In genomic region chr4:154963190-154963836, GRCm38 (mm10) we compare ENCODE assay signal across 9 mouse cellular contexts. TPM values are rescaled to one million over a fixed set of nuclear protein-coding genes. Genes with fewer than 3 reads are reported as not detected.
A peak's percentile ranks its signal among the peaks of the same experiment; 100 is the strongest.
DNase-seq lines count a peak whose midpoint lies in the region; ATAC-seq and TF ChIP-seq lines count a peak whose summit lies in the region.
"Had no signal": no experiment of that assay in that cellular context is flagged by ENCODE, and none has a peak within 500 bp of the region (broad histone marks: within the 10 kb centered on the region; RNA-seq: fewer than 3 reads in every experiment).

No protein-coding gene starts in this region.

- no peak for TF ChIP-seq RAD21 in MEL (IDR thresholded peaks at IDR 0.05; ENCODE audit: low read depth, low read length)

- no peak for TF ChIP-seq EP300 in MEL (IDR thresholded peaks at IDR 0.05; ENCODE audit: low read depth in 1 of 2, low read length in 2 of 2)

- TF ChIP-seq POLR2A in MEL (IDR thresholded peaks at IDR 0.05; ENCODE audit: control insufficient read depth in 1 of 2, insufficient read depth in 1 of 2, low read depth in 1 of 2, low read length in 2 of 2, poor library complexity in 1 of 2) = no peak
- TF ChIP-seq POLR2A in small intestine, adult 2 months (IDR thresholded peaks at IDR 0.05; ENCODE audit: low read depth, low read length) = no peak

- ATAC-seq in kidney, embryonic 16.5 days (ENCODE audit: low FRiP score, low TSS enrichment) = peak; percentile 6; the same call in 1 of the 2 replicates
- no peak for ATAC-seq in embryonic facial prominence, embryonic 13.5 days (ENCODE audit: insufficient number of reproducible peaks, insufficient read depth, low FRiP score, low TSS enrichment, low read depth)
- no peak for ATAC-seq in limb, embryonic 13.5 days (ENCODE audit: low FRiP score, low read depth)

- peaks cover 45% of the 10 kb centered on the region for H3K4me1 ChIP-seq in kidney, embryonic 16.5 days (ENCODE audit: insufficient read depth, low read length)
- peaks cover 6 to 18% of the 10 kb centered on the region in 2 experiments; a peak in 3 of 4 replicates for H3K4me1 ChIP-seq in MEL (ENCODE audit: control insufficient read depth in 1 of 2, insufficient read depth in 2 of 2, low read length in 2 of 2)
- H3K4me1 ChIP-seq in embryonic facial prominence, embryonic 13.5 days = peaks cover 54% of the 10 kb centered on the region
- H3K4me1 ChIP-seq in limb, embryonic 13.5 days = peaks cover 67% of the 10 kb centered on the region
- H3K4me1 ChIP-seq in small intestine, adult 2 months (ENCODE audit: control insufficient read depth, insufficient read depth, insufficient read length, low read length) = peaks cover 9% of the 10 kb centered on the region

- TF ChIP-seq CTCF in MEL (IDR thresholded peaks at IDR 0.05 in 2 of 3, conservative IDR thresholded peaks at IDR 0.05 in 1 of 3; ENCODE audit: control insufficient read depth in 1 of 3, insufficient read depth in 1 of 3, low read depth in 2 of 3, low read length in 3 of 3, poor library complexity in 1 of 3, severe bottlenecking in 1 of 3) = no peak
- TF ChIP-seq CTCF in small intestine, adult 2 months (IDR thresholded peaks at IDR 0.05; ENCODE audit: extremely low read depth, insufficient read length, insufficient replicate concordance, low read depth, low read length) = no peak

- peak overlapping the region; percentile 87 for H3K4me3 ChIP-seq in kidney, embryonic 16.5 days (ENCODE audit: low read length)
- peak overlapping the region; percentile 65 to 92 for H3K4me3 ChIP-seq in MEL (ENCODE audit: control insufficient read depth in 1 of 2, insufficient read depth in 1 of 2, low read depth in 2 of 2, low read length in 2 of 2)
- peak overlapping the region; percentile 85 for H3K4me3 ChIP-seq in embryonic facial prominence, embryonic 13.5 days
- peak overlapping the region; percentile 86 for H3K4me3 ChIP-seq in limb, embryonic 13.5 days
- H3K4me3 ChIP-seq in small intestine, adult 2 months (ENCODE audit: low read depth, low read length) = peak overlapping the region; percentile 93; the same call in 1 of the 2 replicates

- WGBS in kidney, embryonic 16.5 days = 18% methylated on average over 11 of the region's 11 CpGs
- WGBS in embryonic facial prominence, embryonic 13.5 days = 24% methylated on average over 11 of the region's 11 CpGs
- WGBS in limb, embryonic 13.5 days = 17% methylated on average over 11 of the region's 11 CpGs
- 76% methylated on average over 11 of the region's 11 CpGs for WGBS in small intestine, adult 2 months

- H3K79me2 ChIP-seq in MEL (ENCODE audit: control insufficient read depth, insufficient read depth, low read length, poor library complexity) = peaks cover 36% of the 10 kb centered on the region

- H3K27ac ChIP-seq in kidney, embryonic 16.5 days (ENCODE audit: low read length) = no peak overlapping the region
- no peak overlapping the region for H3K27ac ChIP-seq in MEL (ENCODE audit: control insufficient read depth, low read depth, low read length)
- no peak overlapping the region for H3K27ac ChIP-seq in embryonic facial prominence, embryonic 13.5 days
- no peak overlapping the region for H3K27ac ChIP-seq in limb, embryonic 13.5 days
- H3K27ac ChIP-seq in small intestine, adult 2 months (ENCODE audit: insufficient read depth, low read depth, low read length) = no peak overlapping the region

- H3K27me3 ChIP-seq in kidney, embryonic 16.5 days (ENCODE audit: insufficient read depth, low read length) = peaks cover 49% of the 10 kb centered on the region
- peaks cover 0 to 5% of the 10 kb centered on the region in 2 experiments; a peak in 1 of 4 replicates for H3K27me3 ChIP-seq in MEL (ENCODE audit: control insufficient read depth in 1 of 2, insufficient read depth in 2 of 2, low read length in 2 of 2)
- H3K27me3 ChIP-seq in embryonic facial prominence, embryonic 13.5 days = peaks cover 51% of the 10 kb centered on the region
- H3K27me3 ChIP-seq in limb, embryonic 13.5 days = peaks cover 52% of the 10 kb centered on the region
- H3K27me3 ChIP-seq in small intestine, adult 2 months (ENCODE audit: control insufficient read depth, insufficient read depth, low read length) = peaks cover 21% of the 10 kb centered on the region

- no peak for DNase-seq in kidney, postnatal 10 days
- peak; percentile 49 for DNase-seq in MEL (ENCODE audit: low read depth, low spot score)
- DNase-seq in ovary, postnatal 10 days (ENCODE audit: low spot score) = no peak
- no peak for DNase-seq in kidney, adult 9 months

- no peaks in the 10 kb centered on the region for H3K36me3 ChIP-seq in kidney, embryonic 16.5 days (ENCODE audit: insufficient read depth, low read length)
- H3K36me3 ChIP-seq in MEL (ENCODE audit: control insufficient read depth in 1 of 2, insufficient read depth in 2 of 2, low read length in 2 of 2) = peaks cover 2 to 15% of the 10 kb centered on the region in 2 experiments
- H3K36me3 ChIP-seq in embryonic facial prominence, embryonic 13.5 days = peaks cover 14% of the 10 kb centered on the region; the same call in 1 of the 2 replicates
- H3K36me3 ChIP-seq in limb, embryonic 13.5 days = peaks cover 12% of the 10 kb centered on the region
- H3K36me3 ChIP-seq in small intestine, adult 2 months (ENCODE audit: control insufficient read depth, insufficient read depth, low read length) = no peaks in the 10 kb centered on the region

- H3K4me2 ChIP-seq in kidney, embryonic 16.5 days (replicated peaks; ENCODE audit: low read depth, low read length) = peak overlapping the region; percentile 84
- H3K4me2 ChIP-seq in embryonic facial prominence, embryonic 13.5 days = peak overlapping the region; percentile 67
- peak overlapping the region; percentile 77 for H3K4me2 ChIP-seq in limb, embryonic 13.5 days (replicated peaks)

- no peaks in the 10 kb centered on the region for H3K9me3 ChIP-seq in kidney, embryonic 16.5 days (ENCODE audit: low read length)
- H3K9me3 ChIP-seq in MEL (replicated peaks; ENCODE audit: insufficient read depth, low read length) = no peaks in the 10 kb centered on the region
- H3K9me3 ChIP-seq in embryonic facial prominence, embryonic 13.5 days = no peaks in the 10 kb centered on the region
- H3K9me3 ChIP-seq in limb, embryonic 13.5 days = no peaks in the 10 kb centered on the region

- H3K9ac ChIP-seq in kidney, embryonic 16.5 days (replicated peaks; ENCODE audit: low read length) = peak overlapping the region; percentile 85; the same call in 1 of the 2 replicates
- peak overlapping the region; percentile 85 for H3K9ac ChIP-seq in MEL (ENCODE audit: control insufficient read depth, low read depth, low read length, poor library complexity, severe bottlenecking)
- H3K9ac ChIP-seq in embryonic facial prominence, embryonic 13.5 days = peak overlapping the region; percentile 93
- peak overlapping the region; percentile 91; the same call in 1 of the 2 replicates for H3K9ac ChIP-seq in limb, embryonic 13.5 days

TF ChIP-seq in MEL, 35 proteins besides CTCF, POLR2A, EP300 and RAD21:
- TF ChIP-seq NRF1 (IDR thresholded peaks at IDR 0.05; ENCODE audit: insufficient read depth, low read depth, low read length, poor library complexity, severe bottlenecking) = peak; percentile 57
- no peak for TF ChIP-seq KAT2A (conservative IDR thresholded peaks at IDR 0.05; ENCODE audit: low read depth, low read length)
- TF ChIP-seq MXI1 (IDR thresholded peaks at IDR 0.05; ENCODE audit: low read depth, low read length) = 0 out of 2 replicates have a peak, but pooled peaks have one; percentile 8

RNA-seq across cellular contexts. Expression of gene Pank4, which starts 0.6 kb away (rescaled TPM):
- 51.9 and 53.8 TPM in 2 replicates for polyA plus RNA-seq in kidney, embryonic 16.5 days (2015; fragmentation: Nextera tagmentation; extraction: Ambion mirVana)
- 31.2 and 38.4 TPM in 2 replicates for total RNA-seq in MEL (2012; rRNA removed)
- 10 to 100 TPM in 1 of 2 experiments, not detected in 1; 55.5 TPM for polyA plus RNA-seq in MEL (2012; ENCODE audit: insufficient read depth in 1 of 2, insufficient read length in 2 of 2, low read depth in 1 of 2, low replicate concordance in 2 of 2, missing spikeins in 1 of 2)
- 48.3 and 54.1 TPM in 2 replicates for polyA plus RNA-seq in embryonic facial prominence, embryonic 13.5 days (2015; fragmentation: Nextera tagmentation; extraction: Ambion mirVana)
- polyA plus RNA-seq in limb, embryonic 13.5 days (2015; fragmentation: Nextera tagmentation; extraction: Ambion mirVana) = 46.0 and 48.2 TPM in 2 replicates
- polyA plus RNA-seq in small intestine, adult 2 months (2012; rRNA removed) = 28.1 and 36.1 TPM in 2 replicates

RNA-seq across cellular contexts. Expression of gene Hes5, which starts 2.6 kb away (rescaled TPM):
- 17.2 and 20.1 TPM in 2 replicates for polyA plus RNA-seq in kidney, embryonic 16.5 days (2015; fragmentation: Nextera tagmentation; extraction: Ambion mirVana)
- not detected in 2 replicates for total RNA-seq in MEL (2012; rRNA removed)
- polyA plus RNA-seq in MEL (2012; ENCODE audit: insufficient read depth in 1 of 2, insufficient read length in 2 of 2, low read depth in 1 of 2, low replicate concordance in 2 of 2, missing spikeins in 1 of 2) = not detected
- polyA plus RNA-seq in embryonic facial prominence, embryonic 13.5 days (2015; fragmentation: Nextera tagmentation; extraction: Ambion mirVana) = 4.2 and 6.0 TPM in 2 replicates
- polyA plus RNA-seq in limb, embryonic 13.5 days (2015; fragmentation: Nextera tagmentation; extraction: Ambion mirVana) = 0.94 and 2.3 TPM in 2 replicates
- 0.17 and 0.47 TPM in 2 replicates for polyA plus RNA-seq in small intestine, adult 2 months (2012; rRNA removed)
- total RNA-seq: common myeloid progenitor, adult 5-6 weeks had no signal

RNA-seq across cellular contexts. Expression of gene Tnfrsf14, which starts 35.0 kb away (rescaled TPM):
- 0.74 and 0.95 TPM in 2 replicates for polyA plus RNA-seq in kidney, embryonic 16.5 days (2015; fragmentation: Nextera tagmentation; extraction: Ambion mirVana)
- 8.6 and 13.4 TPM in 2 replicates for total RNA-seq in MEL (2012; rRNA removed)
- 1 to 10 TPM in 1 of 2 experiments, not detected in 1; 8.2 TPM for polyA plus RNA-seq in MEL (2012; ENCODE audit: insufficient read depth in 1 of 2, insufficient read length in 2 of 2, low read depth in 1 of 2, low replicate concordance in 2 of 2, missing spikeins in 1 of 2)
- polyA plus RNA-seq in embryonic facial prominence, embryonic 13.5 days (2015; fragmentation: Nextera tagmentation; extraction: Ambion mirVana) = 1.6 and 1.8 TPM in 2 replicates
- polyA plus RNA-seq in limb, embryonic 13.5 days (2015; fragmentation: Nextera tagmentation; extraction: Ambion mirVana) = 1.2 and 1.8 TPM in 2 replicates
- polyA plus RNA-seq in small intestine, adult 2 months (2012; rRNA removed) = 66.3 and 177 TPM in 2 replicates
